11 mouse cellular contexts compared by ENCODE assay signal in genomic region chr16:91969516-91970031, GRCm38 (mm10).
DNase-seq lines count a peak whose midpoint lies in the region; ATAC-seq lines count a peak whose summit lies in the region.
"Had no signal": no experiment of that assay in that cellular context is flagged by ENCODE, and none has a peak within 500 bp of the region (broad histone marks: within the 10 kb centered on the region; RNA-seq: fewer than 3 reads in every experiment).

No protein-coding gene starts in this region.

- H3K9me3 ChIP-seq in forebrain, embryonic 14.5 days (replicated peaks; ENCODE audit: control insufficient read depth, low read length): no peaks in the 10 kb centered on the region
- no peaks in the 10 kb centered on the region for H3K9me3 ChIP-seq in forebrain, embryonic 12.5 days
- H3K9me3 ChIP-seq in hindbrain, embryonic 11.5 days (ENCODE audit: control insufficient read depth, low read length): no peaks in the 10 kb centered on the region
- H3K9me3 ChIP-seq: limb, embryonic 12.5 days had no signal

- peak; percentile 14 for DNase-seq in forebrain, embryonic 14.5 days (ENCODE audit: low spot score)
- DNase-seq in fibroblast of lung, adult 2 months (ENCODE audit: low read depth): peak; percentile 50
- peak; percentile 44 for DNase-seq in kidney, adult 9 months
- peak; percentile 19 for DNase-seq in lung, postnatal 14 days
- no peak for DNase-seq in right cerebral cortex, postnatal 36 days (ENCODE audit: low spot score in 2 of 2)
- no peak for DNase-seq in layer of hippocampus, adult 9-11 months
- DNase-seq in hindbrain, embryonic 11.5 days (ENCODE audit: low spot score): no peak
- DNase-seq: cerebellum, postnatal 25 days; right cerebral cortex, postnatal 4 days had no signal

- 32% methylated on average over 10 of the region's 10 CpGs for WGBS in forebrain, embryonic 14.5 days
- 49% methylated on average over 10 of the region's 10 CpGs for WGBS in forebrain, embryonic 12.5 days
- WGBS in hindbrain, embryonic 11.5 days: 65% methylated on average over 10 of the region's 10 CpGs

- no peak overlapping the region for H3K4me3 ChIP-seq in forebrain, embryonic 14.5 days (ENCODE audit: low read depth, low read length)
- H3K4me3 ChIP-seq in forebrain, embryonic 12.5 days (replicated peaks): no peak overlapping the region
- no peak overlapping the region for H3K4me3 ChIP-seq in hindbrain, embryonic 11.5 days (ENCODE audit: low read depth, low read length)
- H3K4me3 ChIP-seq: limb, embryonic 12.5 days had no signal

- no peak overlapping the region for H3K9ac ChIP-seq in forebrain, embryonic 14.5 days (ENCODE audit: low read length)
- H3K9ac ChIP-seq in forebrain, embryonic 12.5 days: no peak overlapping the region
- no peak overlapping the region for H3K9ac ChIP-seq in hindbrain, embryonic 11.5 days (ENCODE audit: low read depth, low read length)
- H3K9ac ChIP-seq: limb, embryonic 12.5 days had no signal

- no peak overlapping the region for H3K4me2 ChIP-seq in forebrain, embryonic 14.5 days (ENCODE audit: low read length)
- no peak overlapping the region for H3K4me2 ChIP-seq in forebrain, embryonic 12.5 days
- H3K4me2 ChIP-seq in hindbrain, embryonic 11.5 days (replicated peaks; ENCODE audit: low read depth, low read length): no peak overlapping the region
- H3K4me2 ChIP-seq: limb, embryonic 12.5 days had no signal

- no peaks in the 10 kb centered on the region for H3K4me1 ChIP-seq in forebrain, embryonic 14.5 days (ENCODE audit: control insufficient read depth, insufficient read depth, low read length)
- H3K4me1 ChIP-seq in forebrain, embryonic 12.5 days: peaks cover 12% of the 10 kb centered on the region; the same call in 1 of the 2 replicates
- no peaks in the 10 kb centered on the region for H3K4me1 ChIP-seq in hindbrain, embryonic 11.5 days (replicated peaks; ENCODE audit: control insufficient read depth, insufficient read depth, low read length)

- H3K27ac ChIP-seq in forebrain, embryonic 14.5 days (ENCODE audit: low read depth, low read length): no peak overlapping the region
- no peak overlapping the region for H3K27ac ChIP-seq in forebrain, embryonic 12.5 days
- no peak overlapping the region for H3K27ac ChIP-seq in hindbrain, embryonic 11.5 days (ENCODE audit: low read depth, low read length)
- H3K27ac ChIP-seq: limb, embryonic 12.5 days had no signal

- no peaks in the 10 kb centered on the region for H3K36me3 ChIP-seq in forebrain, embryonic 14.5 days (ENCODE audit: control insufficient read depth, insufficient read depth, low read length)
- H3K36me3 ChIP-seq in forebrain, embryonic 12.5 days (replicated peaks): no peaks in the 10 kb centered on the region
- no peaks in the 10 kb centered on the region for H3K36me3 ChIP-seq in hindbrain, embryonic 11.5 days (ENCODE audit: control insufficient read depth, insufficient read depth, low read length)
- H3K36me3 ChIP-seq: limb, embryonic 12.5 days had no signal

- ATAC-seq in forebrain, embryonic 14.5 days: no peak
- no peak for ATAC-seq in forebrain, embryonic 12.5 days (ENCODE audit: low FRiP score)
- ATAC-seq in hindbrain, embryonic 11.5 days (ENCODE audit: low FRiP score): no peak

- H3K27me3 ChIP-seq in forebrain, embryonic 14.5 days (replicated peaks; ENCODE audit: control insufficient read depth, insufficient read depth, low read length): no peaks in the 10 kb centered on the region
- no peaks in the 10 kb centered on the region for H3K27me3 ChIP-seq in forebrain, embryonic 12.5 days
- H3K27me3 ChIP-seq in hindbrain, embryonic 11.5 days (ENCODE audit: control insufficient read depth, insufficient read depth, low read length): no peaks in the 10 kb centered on the region
- H3K27me3 ChIP-seq: limb, embryonic 12.5 days had no signal

Comparison
In these comparisons a context has a peak if more than half of its experiments do, and no peak if none do; other contexts are left out.
1. DNase-seq: peak in forebrain, embryonic 14.5 days (single experiment), fibroblast of lung, adult 2 months (single experiment), kidney, adult 9 months (single experiment) and lung, postnatal 14 days (single experiment); none in right cerebral cortex, postnatal 36 days (0 of 2), layer of hippocampus, adult 9-11 months (single experiment) and hindbrain, embryonic 11.5 days (single experiment).